Mouse (Mus musculus) CH12.LX (cell line): ENCODE data around the gene Trmt11.
"Not testable (repeated sequence)": the region's sequence is repeated elsewhere in the genome, so short reads cannot be mapped to it uniquely, and the experiment has no call there.

Experiments
- CHD2 ChIP-seq: IDR thresholded peaks from 2 replicates; pipeline ENCODE4 v1.6.1; 2011; ENCODE audit warnings: low read length, improper control_type of control experiment
- CTCF ChIP-seq, 2 experiments: IDR thresholded peaks in 1 of 2; conservative IDR thresholded peaks in 1 of 2; 2 replicates each; pipeline ENCODE4 v1.5.1; 2011 to 2012; ENCODE audit warnings: low read depth in 2 of 2, low read length in 2 of 2, improper control_type of control experiment in 1 of 2, inconsistent platforms in 1 of 2, mild to moderate bottlenecking in 1 of 2, moderate library complexity in 1 of 2
- E2F4 ChIP-seq: IDR thresholded peaks from 2 replicates; pipeline ENCODE4 v1.6.1; 2011; ENCODE audit warnings: low read depth, low read length, improper control_type of control experiment; ENCODE audit not compliant: insufficient replicate concordance
- EP300 ChIP-seq: IDR thresholded peaks from 2 replicates; pipeline ENCODE4 v1.6.1; 2011; ENCODE audit warnings: low read length, improper control_type of control experiment
- JUN ChIP-seq: IDR thresholded peaks from 2 replicates; pipeline ENCODE4 v1.6.1; 2011; ENCODE audit warnings: low read depth, mild to moderate bottlenecking, low read length, improper control_type of control experiment, moderate library complexity; ENCODE audit not compliant: insufficient read depth
- POLR2A ChIP-seq: IDR thresholded peaks from 2 replicates; pipeline ENCODE4 v1.6.1; 2011; ENCODE audit warnings: low read depth, mild to moderate bottlenecking, improper control_type of control experiment, low read length
- RAD21 ChIP-seq: IDR thresholded peaks from 2 replicates; pipeline ENCODE4 v1.6.1; 2011; ENCODE audit warnings: low read depth, mild to moderate bottlenecking, low read length, improper control_type of control experiment, moderate library complexity
- RCOR1 ChIP-seq: conservative IDR thresholded peaks from 2 replicates; pipeline ENCODE4 v1.6.1; 2012; ENCODE audit warnings: low read depth, mild to moderate bottlenecking, inconsistent platforms, low read length, improper control_type of control experiment
- UBTF ChIP-seq: IDR thresholded peaks from 2 replicates; pipeline ENCODE4 v1.6.1; 2012; ENCODE audit warnings: low read depth, mild to moderate bottlenecking, inconsistent platforms, low read length, improper control_type of control experiment, moderate library complexity

- not testable (repeated sequence) for TF ChIP-seq CTCF (conservative IDR thresholded peaks at IDR 0.05 in 1 of 2, IDR thresholded peaks at IDR 0.05 in 1 of 2; ENCODE audit: low read depth in 2 of 2, low read length in 2 of 2); POLR2A; EP300; E2F4; JUN; CHD2; RCOR1; RAD21; UBTF
Observed at GRCm38 (mm10) chr10:30636474-30637154, 36.1 kb upstream of the Trmt11 start.
